21 mouse cellular contexts compared by ENCODE assay signal in genomic region chr13:56794441-56794840, GRCm38 (mm10). TPM values are rescaled to one million over a fixed set of nuclear protein-coding genes. Genes with fewer than 3 reads are reported as not detected.
A peak's percentile ranks its signal among the peaks of the same experiment; 100 is the strongest.
DNase-seq lines count a peak whose midpoint lies in the region; ATAC-seq and TF ChIP-seq lines count a peak whose summit lies in the region.
"Had no signal": no experiment of that assay in that cellular context is flagged by ENCODE, and none has a peak within 500 bp of the region (broad histone marks: within the 10 kb centered on the region; RNA-seq: fewer than 3 reads in every experiment).

No protein-coding gene starts in this region.

- H3K9ac ChIP-seq in forebrain, embryonic 12.5 days = no peak overlapping the region
- H3K9ac ChIP-seq in forebrain, embryonic 11.5 days (ENCODE audit: low read length) = no peak overlapping the region
- H3K9ac ChIP-seq in midbrain, embryonic 16.5 days (ENCODE audit: low read depth, low read length) = no peak overlapping the region
- H3K9ac ChIP-seq in hindbrain, embryonic 16.5 days (ENCODE audit: low read depth, low read length) = no peak overlapping the region
- H3K9ac ChIP-seq: limb, embryonic 15.5 days; liver, embryonic 15.5 days had no signal

- H3K36me3 ChIP-seq in forebrain, embryonic 12.5 days (replicated peaks) = no peaks in the 10 kb centered on the region
- no peaks in the 10 kb centered on the region for H3K36me3 ChIP-seq in forebrain, embryonic 11.5 days (ENCODE audit: control insufficient read depth, insufficient read depth, low read length)
- H3K36me3 ChIP-seq in midbrain, embryonic 10.5 days = no peaks in the 10 kb centered on the region
- H3K36me3 ChIP-seq in midbrain, embryonic 16.5 days (ENCODE audit: control insufficient read depth, insufficient read depth, low read length) = no peaks in the 10 kb centered on the region
- no peaks in the 10 kb centered on the region for H3K36me3 ChIP-seq in hindbrain, embryonic 16.5 days (ENCODE audit: control insufficient read depth, insufficient read depth, low read length)
- H3K36me3 ChIP-seq: G1E; limb, embryonic 15.5 days; liver, embryonic 15.5 days had no signal

- no peak overlapping the region for H3K4me2 ChIP-seq in forebrain, embryonic 12.5 days
- H3K4me2 ChIP-seq in forebrain, embryonic 11.5 days (ENCODE audit: low read depth, low read length, severe bottlenecking) = no peak overlapping the region
- H3K4me2 ChIP-seq in midbrain, embryonic 16.5 days (ENCODE audit: low read length) = no peak overlapping the region
- H3K4me2 ChIP-seq in hindbrain, embryonic 16.5 days (ENCODE audit: low read length) = no peak overlapping the region
- H3K4me2 ChIP-seq: limb, embryonic 15.5 days; liver, embryonic 15.5 days had no signal

- WGBS in forebrain, embryonic 12.5 days = 24% methylated on average over 7 of the region's 7 CpGs
- 45% methylated on average over 7 of the region's 7 CpGs for WGBS in forebrain, embryonic 11.5 days
- WGBS in midbrain, embryonic 10.5 days = 55% methylated on average over 7 of the region's 7 CpGs
- WGBS in midbrain, embryonic 16.5 days = 37% methylated on average over 7 of the region's 7 CpGs
- 37% methylated on average over 7 of the region's 7 CpGs for WGBS in hindbrain, embryonic 16.5 days

- no peak for TF ChIP-seq POLR2A in brain, embryonic 14.5 days (IDR thresholded peaks at IDR 0.05; ENCODE audit: borderline replicate concordance, extremely low read depth, insufficient read depth, insufficient read length, poor library complexity, severe bottlenecking)

- no peak for DNase-seq in forebrain, embryonic 11.5 days (ENCODE audit: low spot score)
- DNase-seq in midbrain, embryonic 10.5 days (ENCODE audit: low spot score) = no peak
- DNase-seq in brain, embryonic 14.5 days (ENCODE audit: low read depth) = peak; percentile 63
- DNase-seq in kidney, adult 9 months = no peak
- no peak for DNase-seq in urinary bladder, adult 2 months (ENCODE audit: low spot score)
- DNase-seq: cerebellum, adult 9-11 months; gastrocnemius, postnatal 25 days; heart, postnatal 10 days; kidney, adult 18-20 months; kidney, postnatal 10 days; layer of hippocampus, postnatal 36 days; thymus, postnatal 36 days had no signal

- TF ChIP-seq CTCF in brain, embryonic 14.5 days (IDR thresholded peaks at IDR 0.05; ENCODE audit: borderline replicate concordance, extremely low read depth, insufficient read depth, insufficient read length) = no peak

- H3K4me3 ChIP-seq in forebrain, embryonic 12.5 days (replicated peaks) = no peak overlapping the region
- H3K4me3 ChIP-seq in forebrain, embryonic 11.5 days (ENCODE audit: low read depth, low read length) = no peak overlapping the region
- H3K4me3 ChIP-seq in midbrain, embryonic 10.5 days = no peak overlapping the region
- no peak overlapping the region for H3K4me3 ChIP-seq in midbrain, embryonic 16.5 days (ENCODE audit: low read depth, low read length)
- H3K4me3 ChIP-seq in hindbrain, embryonic 16.5 days (ENCODE audit: low read length) = no peak overlapping the region
- H3K4me3 ChIP-seq: layer of hippocampus, adult 2 months; limb, embryonic 15.5 days; liver, embryonic 15.5 days had no signal

- no peaks in the 10 kb centered on the region; the same call in 1 of the 2 replicates for H3K27me3 ChIP-seq in forebrain, embryonic 12.5 days
- H3K27me3 ChIP-seq in forebrain, embryonic 11.5 days (ENCODE audit: control insufficient read depth, insufficient read depth, low read length) = no peaks in the 10 kb centered on the region
- H3K27me3 ChIP-seq in midbrain, embryonic 10.5 days (ENCODE audit: low read depth, poor library complexity, severe bottlenecking) = peaks cover 8% of the 10 kb centered on the region; the same call in 1 of the 2 replicates
- no peaks in the 10 kb centered on the region for H3K27me3 ChIP-seq in midbrain, embryonic 16.5 days (ENCODE audit: control insufficient read depth, insufficient read depth, low read depth, low read length)
- no peaks in the 10 kb centered on the region for H3K27me3 ChIP-seq in hindbrain, embryonic 16.5 days (replicated peaks; ENCODE audit: control insufficient read depth, insufficient read depth, low read length)
- H3K27me3 ChIP-seq: limb, embryonic 15.5 days; liver, embryonic 15.5 days had no signal

- no peaks in the 10 kb centered on the region for H3K9me3 ChIP-seq in forebrain, embryonic 12.5 days
- no peaks in the 10 kb centered on the region for H3K9me3 ChIP-seq in forebrain, embryonic 11.5 days (ENCODE audit: control insufficient read depth, low read length)
- H3K9me3 ChIP-seq in midbrain, embryonic 10.5 days (replicated peaks) = no peaks in the 10 kb centered on the region
- no peaks in the 10 kb centered on the region for H3K9me3 ChIP-seq in midbrain, embryonic 16.5 days (replicated peaks; ENCODE audit: control insufficient read depth, low read length, poor library complexity, severe bottlenecking)
- no peaks in the 10 kb centered on the region for H3K9me3 ChIP-seq in hindbrain, embryonic 16.5 days (ENCODE audit: control insufficient read depth, low read length)
- H3K9me3 ChIP-seq: limb, embryonic 15.5 days; liver, embryonic 15.5 days had no signal

- ATAC-seq in forebrain, embryonic 12.5 days (ENCODE audit: low FRiP score) = 0 out of 2 replicates have a peak, but pooled peaks have one; percentile 17
- ATAC-seq in forebrain, embryonic 11.5 days (replicated peaks; ENCODE audit: low FRiP score) = no peak
- no peak for ATAC-seq in midbrain, embryonic 16.5 days
- ATAC-seq in hindbrain, embryonic 16.5 days = no peak

- H3K4me1 ChIP-seq in forebrain, embryonic 12.5 days = peaks cover 27% of the 10 kb centered on the region
- H3K4me1 ChIP-seq in forebrain, embryonic 11.5 days (replicated peaks; ENCODE audit: control insufficient read depth, insufficient read depth, low read length) = peaks cover 5% of the 10 kb centered on the region; the same call in 1 of the 2 replicates
- H3K4me1 ChIP-seq in midbrain, embryonic 10.5 days = peaks cover 21% of the 10 kb centered on the region
- H3K4me1 ChIP-seq in midbrain, embryonic 16.5 days (ENCODE audit: control insufficient read depth, insufficient read depth, low read length) = peaks cover 9% of the 10 kb centered on the region
- H3K4me1 ChIP-seq in hindbrain, embryonic 16.5 days (ENCODE audit: control insufficient read depth, insufficient read depth, low read depth, low read length) = peaks cover 6% of the 10 kb centered on the region; the same call in 1 of the 2 replicates
- H3K4me1 ChIP-seq: liver, embryonic 15.5 days had no signal

- H3K27ac ChIP-seq in forebrain, embryonic 12.5 days = peak overlapping the region; percentile 56
- no peak overlapping the region for H3K27ac ChIP-seq in forebrain, embryonic 11.5 days (ENCODE audit: low read depth, low read length)
- H3K27ac ChIP-seq in midbrain, embryonic 10.5 days (replicated peaks) = 0 out of 2 replicates have a peak overlapping the region, but pooled peaks have one; percentile 17
- no peak overlapping the region for H3K27ac ChIP-seq in midbrain, embryonic 16.5 days (ENCODE audit: low read length)
- H3K27ac ChIP-seq in hindbrain, embryonic 16.5 days (ENCODE audit: low read depth, low read length) = peak overlapping the region; percentile 32; the same call in 1 of the 2 replicates
- H3K27ac ChIP-seq: layer of hippocampus, adult 2 months; limb, embryonic 15.5 days; liver, embryonic 15.5 days; macrophage had no signal

RNA-seq across cellular contexts. Expression of gene Gm45623, which starts 40.8 kb away (rescaled TPM):
- polyA plus RNA-seq in forebrain, embryonic 12.5 days (2016; fragmentation: Nextera tagmentation; extraction: Ambion mirVana) = 0.22 and 0.38 TPM in 2 replicates
- not detected in 2 replicates for polyA plus RNA-seq in forebrain, embryonic 11.5 days (2014; fragmentation: Nextera tagmentation; extraction: Ambion mirVana)
- polyA plus RNA-seq in midbrain, embryonic 10.5 days (2016; fragmentation: Nextera tagmentation; extraction: Ambion mirVana) = not detected in 2 replicates
- polyA plus RNA-seq in midbrain, embryonic 16.5 days (2015; fragmentation: Nextera tagmentation; extraction: Ambion mirVana) = 3.0 and 4.5 TPM in 2 replicates
- polyA plus RNA-seq in brain, embryonic 14.5 days (2012; rRNA removed) = 1.4 and 1.8 TPM in 2 replicates
- polyA plus RNA-seq in hindbrain, embryonic 16.5 days (2015; fragmentation: Nextera tagmentation; extraction: Ambion mirVana) = 2.5 and 2.8 TPM in 2 replicates
- polyA plus RNA-seq in urinary bladder, adult 2 months (2012; rRNA removed) = not detected in 2 replicates
- polyA plus RNA-seq: G1E; liver, embryonic 15.5 days; macrophage; neural tube, embryonic 11.5 days had no signal

Comparison
In these comparisons a context has a peak if more than half of its experiments do, and no peak if none do; other contexts are left out.
1. H3K27ac ChIP-seq: peak in forebrain, embryonic 12.5 days (single experiment), midbrain, embryonic 10.5 days (single experiment) and hindbrain, embryonic 16.5 days (single experiment); none in forebrain, embryonic 11.5 days (single experiment) and midbrain, embryonic 16.5 days (single experiment).